ENCODE assay signal across 13 mouse cellular contexts in the genomic region with DNA sequence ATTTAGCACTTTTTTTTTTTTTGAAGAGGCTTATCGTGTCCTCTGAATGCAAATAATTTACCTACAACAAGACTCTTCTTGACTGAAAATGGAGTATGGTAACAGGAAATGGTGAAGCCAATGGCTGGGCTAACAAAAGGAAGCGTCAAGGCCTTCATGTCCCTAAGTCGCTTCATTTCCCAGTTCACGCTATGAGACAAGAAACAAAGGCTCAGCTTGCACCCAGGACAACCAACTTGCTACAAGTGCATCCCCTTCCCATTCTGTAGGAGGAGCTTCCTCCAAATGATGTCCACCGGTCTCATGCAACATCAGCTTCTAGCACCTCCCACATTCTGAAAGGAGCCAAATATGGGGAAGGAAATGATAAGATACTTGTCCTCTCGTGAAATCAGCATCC.
DNase-seq lines count a peak whose midpoint lies in the region; ATAC-seq lines count a peak whose summit lies in the region.
"Had no signal": no experiment of that assay in that cellular context is flagged by ENCODE, and none has a peak within 500 bp of the region (broad histone marks: within the 10 kb centered on the region; RNA-seq: fewer than 3 reads in every experiment).

No protein-coding gene starts in this region.

- ATAC-seq in forebrain, embryonic 11.5 days (replicated peaks; ENCODE audit: low FRiP score) = no peak
- ATAC-seq in hindbrain, embryonic 16.5 days = no peak
- ATAC-seq in midbrain, embryonic 16.5 days = no peak
- ATAC-seq in activated CD4-positive, CD25-positive, alpha-beta regulatory T cell, adult 4 months = no peak
- ATAC-seq in kidney, embryonic 14.5 days (ENCODE audit: low FRiP score, low TSS enrichment) = no peak

- peak overlapping the region; percentile 99; the same call in 1 of the 2 replicates for H3K9ac ChIP-seq in forebrain, embryonic 11.5 days (ENCODE audit: low read length)
- H3K9ac ChIP-seq in hindbrain, embryonic 16.5 days (ENCODE audit: low read depth, low read length) = 0 out of 2 replicates have a peak overlapping the region, but pooled peaks have one; percentile 99
- H3K9ac ChIP-seq in midbrain, embryonic 16.5 days (ENCODE audit: low read depth, low read length) = peak overlapping the region; percentile 100
- H3K9ac ChIP-seq in kidney, embryonic 14.5 days (ENCODE audit: low read depth, low read length) = no peak overlapping the region

- peaks cover 24% of the 10 kb centered on the region for H3K4me1 ChIP-seq in forebrain, embryonic 11.5 days (replicated peaks; ENCODE audit: control insufficient read depth, insufficient read depth, low read length)
- peaks cover 38% of the 10 kb centered on the region for H3K4me1 ChIP-seq in hindbrain, embryonic 16.5 days (ENCODE audit: control insufficient read depth, insufficient read depth, low read depth, low read length)
- H3K4me1 ChIP-seq in midbrain, embryonic 16.5 days (ENCODE audit: control insufficient read depth, insufficient read depth, low read length) = peaks cover 55% of the 10 kb centered on the region
- 0 out of 2 replicates have a peak, but pooled peaks cover 5% of the 10 kb centered on the region for H3K4me1 ChIP-seq in kidney, embryonic 14.5 days (ENCODE audit: control insufficient read depth, insufficient read depth, low read length)

- peak overlapping the region; percentile 96 for H3K4me3 ChIP-seq in forebrain, embryonic 11.5 days (ENCODE audit: low read depth, low read length)
- peak overlapping the region; percentile 88 for H3K4me3 ChIP-seq in hindbrain, embryonic 16.5 days (ENCODE audit: low read length)
- peak overlapping the region; percentile 91 for H3K4me3 ChIP-seq in midbrain, embryonic 16.5 days (ENCODE audit: low read depth, low read length)
- no peak overlapping the region for H3K4me3 ChIP-seq in kidney, embryonic 14.5 days (ENCODE audit: low read length)

- H3K27me3 ChIP-seq in forebrain, embryonic 11.5 days (ENCODE audit: control insufficient read depth, insufficient read depth, low read length) = no peaks in the 10 kb centered on the region
- H3K27me3 ChIP-seq in hindbrain, embryonic 16.5 days (replicated peaks; ENCODE audit: control insufficient read depth, insufficient read depth, low read length) = no peaks in the 10 kb centered on the region
- H3K27me3 ChIP-seq in midbrain, embryonic 16.5 days (ENCODE audit: control insufficient read depth, insufficient read depth, low read depth, low read length) = no peaks in the 10 kb centered on the region
- H3K27me3 ChIP-seq in kidney, embryonic 14.5 days (ENCODE audit: control insufficient read depth, insufficient read depth, low read length) = no peaks in the 10 kb centered on the region; the same call in 1 of the 2 replicates
- H3K27me3 ChIP-seq: CH12.LX had no signal

- DNase-seq in embryo, embryonic 9.5 days (ENCODE audit: extremely low spot score) = peak; percentile 23
- no peak for DNase-seq in forebrain, embryonic 11.5 days (ENCODE audit: low spot score)
- DNase-seq in kidney, adult 8-10 months = no peak
- DNase-seq: cerebellum, adult 9-11 months; gastrocnemius, postnatal 36 days; heart, postnatal 36 days; kidney, postnatal 10 days; thymus, adult 2 months had no signal

- H3K9me3 ChIP-seq in forebrain, embryonic 11.5 days (ENCODE audit: control insufficient read depth, low read length) = no peaks in the 10 kb centered on the region
- no peaks in the 10 kb centered on the region for H3K9me3 ChIP-seq in hindbrain, embryonic 16.5 days (ENCODE audit: control insufficient read depth, low read length)
- no peaks in the 10 kb centered on the region for H3K9me3 ChIP-seq in midbrain, embryonic 16.5 days (replicated peaks; ENCODE audit: control insufficient read depth, low read length, poor library complexity, severe bottlenecking)
- no peaks in the 10 kb centered on the region for H3K9me3 ChIP-seq in kidney, embryonic 14.5 days (ENCODE audit: control insufficient read depth, low read length)

- no peak overlapping the region for H3K27ac ChIP-seq in forebrain, embryonic 11.5 days (ENCODE audit: low read depth, low read length)
- no peak overlapping the region for H3K27ac ChIP-seq in hindbrain, embryonic 16.5 days (ENCODE audit: low read depth, low read length)
- peak overlapping the region; percentile 60; the same call in 1 of the 2 replicates for H3K27ac ChIP-seq in midbrain, embryonic 16.5 days (ENCODE audit: low read length)
- H3K27ac ChIP-seq in kidney, embryonic 14.5 days (ENCODE audit: low read depth, low read length) = no peak overlapping the region

- H3K36me3 ChIP-seq in forebrain, embryonic 11.5 days (ENCODE audit: control insufficient read depth, insufficient read depth, low read length) = no peaks in the 10 kb centered on the region
- no peaks in the 10 kb centered on the region for H3K36me3 ChIP-seq in hindbrain, embryonic 16.5 days (ENCODE audit: control insufficient read depth, insufficient read depth, low read length)
- H3K36me3 ChIP-seq in midbrain, embryonic 16.5 days (ENCODE audit: control insufficient read depth, insufficient read depth, low read length) = no peaks in the 10 kb centered on the region
- H3K36me3 ChIP-seq in kidney, embryonic 14.5 days (ENCODE audit: control insufficient read depth, insufficient read depth, low read length) = no peaks in the 10 kb centered on the region

- peak overlapping the region; percentile 77 for H3K4me2 ChIP-seq in forebrain, embryonic 11.5 days (ENCODE audit: low read depth, low read length, severe bottlenecking)
- H3K4me2 ChIP-seq in hindbrain, embryonic 16.5 days (ENCODE audit: low read length) = peak overlapping the region; percentile 71
- H3K4me2 ChIP-seq in midbrain, embryonic 16.5 days (ENCODE audit: low read length) = peak overlapping the region; percentile 92
- no peak overlapping the region for H3K4me2 ChIP-seq in kidney, embryonic 14.5 days (replicated peaks; ENCODE audit: low read depth, low read length)

- 47% methylated on average over 6 of the region's 6 CpGs for WGBS in forebrain, embryonic 11.5 days
- WGBS in hindbrain, embryonic 16.5 days = 15% methylated on average over 6 of the region's 6 CpGs
- WGBS in midbrain, embryonic 16.5 days = 15% methylated on average over 6 of the region's 6 CpGs
- WGBS in kidney, embryonic 14.5 days = 88% methylated on average over 6 of the region's 6 CpGs
